ENCODE assay signal across 7 mouse cellular contexts in the genomic region with DNA sequence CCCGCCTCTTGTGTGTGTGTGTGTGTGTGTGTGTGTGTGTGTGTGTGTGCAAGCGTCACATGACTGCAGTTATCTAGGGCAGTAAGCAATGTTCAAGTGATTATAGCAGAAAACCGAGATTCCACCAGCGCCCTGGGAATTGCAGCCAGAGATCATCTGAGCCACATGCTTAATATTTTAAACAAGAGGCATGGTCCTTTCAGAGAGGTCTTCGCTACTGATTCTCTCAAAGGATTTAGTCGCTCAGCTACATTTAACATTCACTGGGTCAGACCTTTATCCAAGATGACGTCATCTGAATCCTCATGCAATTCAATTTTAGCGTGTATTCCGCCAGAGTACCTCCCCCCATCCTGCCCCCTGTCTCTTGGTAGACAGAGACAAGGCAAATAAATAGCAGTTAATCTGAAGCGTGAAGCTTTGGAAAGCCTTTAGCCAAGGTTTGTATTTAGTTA.
DNase-seq lines count a peak whose midpoint lies in the region; ATAC-seq and TF ChIP-seq lines count a peak whose summit lies in the region.

No protein-coding gene starts in this region.

- WGBS in forebrain, embryonic 16.5 days, result 13% methylated on average over 10 of the region's 10 CpGs
- 33% methylated on average over 10 of the region's 10 CpGs for WGBS in neural tube, embryonic 13.5 days

- H3K9ac ChIP-seq in forebrain, embryonic 16.5 days (replicated peaks; ENCODE audit: low read depth, low read length), result peak overlapping the region; percentile 57
- peak overlapping the region; percentile 57; the same call in 1 of the 2 replicates for H3K9ac ChIP-seq in neural tube, embryonic 13.5 days

- peak; percentile 65 for DNase-seq in MN1 (ENCODE audit: low spot score)
- DNase-seq in brain, embryonic 14.5 days (ENCODE audit: low read depth), result peak; percentile 88
- peak; percentile 8 for DNase-seq in layer of hippocampus, adult 9-10 months (ENCODE audit: low spot score)
- no peak for DNase-seq in urinary bladder, postnatal 10 days (ENCODE audit: low spot score)
- DNase-seq in testis, postnatal 14 days (ENCODE audit: low spot score), result no peak

- ATAC-seq in forebrain, embryonic 16.5 days, result peak; percentile 67
- peak; percentile 28 for ATAC-seq in neural tube, embryonic 13.5 days (ENCODE audit: low read depth)

- no peaks in the 10 kb centered on the region for H3K9me3 ChIP-seq in forebrain, embryonic 16.5 days (ENCODE audit: control insufficient read depth, low read length)
- H3K9me3 ChIP-seq in neural tube, embryonic 13.5 days, result peaks cover 5% of the 10 kb centered on the region; the same call in 1 of the 2 replicates

- H3K27me3 ChIP-seq in forebrain, embryonic 16.5 days (replicated peaks; ENCODE audit: control insufficient read depth, insufficient read depth, low read length), result no peaks in the 10 kb centered on the region
- H3K27me3 ChIP-seq in neural tube, embryonic 13.5 days, result no peaks in the 10 kb centered on the region

- peaks cover 18% of the 10 kb centered on the region for H3K4me1 ChIP-seq in forebrain, embryonic 16.5 days (replicated peaks; ENCODE audit: control insufficient read depth, insufficient read depth, low read length)
- H3K4me1 ChIP-seq in neural tube, embryonic 13.5 days (replicated peaks), result peaks cover 23% of the 10 kb centered on the region

- TF ChIP-seq CTCF in brain, embryonic 14.5 days (IDR thresholded peaks at IDR 0.05; ENCODE audit: borderline replicate concordance, extremely low read depth, insufficient read depth, insufficient read length), result no peak

- peak overlapping the region; percentile 62 for H3K4me2 ChIP-seq in forebrain, embryonic 16.5 days (ENCODE audit: low read length)
- H3K4me2 ChIP-seq in neural tube, embryonic 13.5 days, result peak overlapping the region; percentile 55

- no peaks in the 10 kb centered on the region for H3K36me3 ChIP-seq in forebrain, embryonic 16.5 days (ENCODE audit: control insufficient read depth, insufficient read depth)
- H3K36me3 ChIP-seq in neural tube, embryonic 13.5 days, result no peaks in the 10 kb centered on the region

- TF ChIP-seq POLR2A in brain, embryonic 14.5 days (IDR thresholded peaks at IDR 0.05; ENCODE audit: borderline replicate concordance, extremely low read depth, insufficient read depth, insufficient read length, poor library complexity, severe bottlenecking), result no peak

- peak overlapping the region; percentile 41 for H3K4me3 ChIP-seq in forebrain, embryonic 16.5 days (replicated peaks; ENCODE audit: low read length)
- peak overlapping the region; percentile 26 for H3K4me3 ChIP-seq in neural tube, embryonic 13.5 days

- peak overlapping the region; percentile 90 for H3K27ac ChIP-seq in forebrain, embryonic 16.5 days (ENCODE audit: low read length)
- peak overlapping the region; percentile 91 for H3K27ac ChIP-seq in neural tube, embryonic 13.5 days (replicated peaks)

Comparison
In these comparisons a context has a peak if more than half of its experiments do, and no peak if none do; other contexts are left out.
1. DNase-seq: peak in MN1 (single experiment), brain, embryonic 14.5 days (single experiment) and layer of hippocampus, adult 9-10 months (single experiment); none in urinary bladder, postnatal 10 days (single experiment) and testis, postnatal 14 days (single experiment).